11 mouse cellular contexts compared by ENCODE assay signal in the genomic region with DNA sequence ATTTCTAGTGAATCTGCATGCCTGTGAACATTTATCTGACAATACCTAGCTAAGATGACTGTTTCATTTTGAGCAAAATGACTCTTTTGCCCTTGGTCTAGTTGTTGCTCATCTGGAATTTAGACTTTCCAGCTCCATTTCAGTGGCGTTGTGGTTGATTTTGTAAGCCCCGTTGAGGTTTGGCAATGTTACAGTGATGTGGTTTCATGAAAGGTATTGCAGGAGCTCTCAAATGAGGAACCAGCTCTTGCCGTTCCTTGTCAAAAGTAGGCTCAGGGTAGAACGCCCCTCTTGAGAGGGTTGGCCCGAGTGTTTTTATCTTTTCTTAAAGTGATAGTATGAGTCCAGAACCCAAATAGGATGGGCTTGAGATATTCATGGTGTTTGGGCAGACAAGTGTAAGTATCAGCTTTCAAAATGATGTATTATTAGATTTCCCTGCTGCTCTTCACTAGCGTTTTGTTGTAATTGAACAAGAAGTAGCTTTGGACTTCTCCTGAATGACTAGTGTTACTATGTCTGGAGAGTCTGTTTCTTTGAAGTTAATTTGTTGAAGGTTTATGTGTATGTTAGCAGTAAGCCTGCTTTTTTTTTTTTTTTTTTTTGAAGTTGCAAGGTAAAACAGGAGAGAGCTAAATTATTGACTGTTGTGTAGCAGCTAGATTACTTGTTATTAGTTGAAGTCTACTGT.
A peak's percentile ranks its signal among the peaks of the same experiment; 100 is the strongest.
DNase-seq lines count a peak whose midpoint lies in the region; ATAC-seq lines count a peak whose summit lies in the region.
"Had no signal": no experiment of that assay in that cellular context is flagged by ENCODE, and none has a peak within 500 bp of the region (broad histone marks: within the 10 kb centered on the region; RNA-seq: fewer than 3 reads in every experiment).

No protein-coding gene starts in this region.

- peak; percentile 95 to 96 for ATAC-seq in hematopoietic stem cell, adult 5-6 weeks (replicated peaks in 1 of 2; ENCODE audit: insufficient read depth in 1 of 2, low FRiP score in 2 of 2, low TSS enrichment in 1 of 2, low read depth in 1 of 2, poor library complexity in 2 of 2, severe bottlenecking in 2 of 2)

- peak overlapping the region; percentile 88 for H3K4me3 ChIP-seq in megakaryocyte, embryonic 14.5 days (replicated peaks)
- H3K4me3 ChIP-seq: heart, adult 2 months; stomach, embryonic 15.5 days had no signal

- peaks cover 23% of the 10 kb centered on the region for H3K36me3 ChIP-seq in megakaryocyte, embryonic 14.5 days (replicated peaks; ENCODE audit: low read length)
- H3K36me3 ChIP-seq: stomach, embryonic 15.5 days had no signal

- H3K9me3 ChIP-seq in megakaryocyte, embryonic 14.5 days, result no peaks in the 10 kb centered on the region
- H3K9me3 ChIP-seq: stomach, embryonic 15.5 days had no signal

- no peaks in the 10 kb centered on the region for H3K27me3 ChIP-seq in megakaryocyte, embryonic 14.5 days (replicated peaks)
- H3K27me3 ChIP-seq: stomach, embryonic 15.5 days had no signal

- H3K4me1 ChIP-seq in megakaryocyte, embryonic 14.5 days, result peaks cover 67% of the 10 kb centered on the region
- H3K4me1 ChIP-seq: stomach, embryonic 15.5 days had no signal

- DNase-seq in adrenal gland, adult 2 months, result peak; percentile 72
- DNase-seq in adrenal gland, postnatal 4 days (ENCODE audit: low spot score in 2 of 2), result no peak
- DNase-seq in CD8-positive naive resting alpha-beta T cell, adult 2 months (ENCODE audit: low read depth in 2 of 2, low spot score in 2 of 2), result peak; percentile 66 to 78
- DNase-seq in kidney, postnatal 4 days, result no peak
- no peak for DNase-seq in testis, postnatal 14 days (ENCODE audit: low spot score)
- DNase-seq in cerebellum, adult 18-20 months, result no peak
- DNase-seq: layer of hippocampus, postnatal 36 days had no signal

Comparison
In these comparisons a context has a peak if more than half of its experiments do, and no peak if none do; other contexts are left out.
1. DNase-seq: peak in adrenal gland, adult 2 months (single experiment) and CD8-positive naive resting alpha-beta T cell, adult 2 months (2 of 2); none in adrenal gland, postnatal 4 days (0 of 2), kidney, postnatal 4 days (0 of 2), testis, postnatal 14 days (single experiment) and cerebellum, adult 18-20 months (0 of 2).